Mouse (Mus musculus) olfactory bulb, adult 2 months (tissue): ENCODE data around the gene Rwdd3.

Source experiments
- CTCF ChIP-seq: fragments of 200-500 bp; IDR thresholded peaks from 2 replicates; pipeline ENCODE4 v1.5.1; 2012; ENCODE audit warnings: low read depth, mild to moderate bottlenecking, low read length, moderate library complexity; ENCODE audit not compliant: insufficient read depth
- POLR2A ChIP-seq: fragments of 200-500 bp; IDR thresholded peaks from 2 replicates; pipeline ENCODE4 v1.6.1; 2012; ENCODE audit warnings: mild to moderate bottlenecking, low read depth, low read length, moderate library complexity; ENCODE audit not compliant: insufficient read depth

GRCm38 (mm10) chr3:121159566-121159965 is 11.9 kb downstream of the Rwdd3 start:
- TF ChIP-seq CTCF, result no peak
- TF ChIP-seq POLR2A, result no peak
